Mouse (Mus musculus) forebrain, postnatal 0 days (tissue): Measurements from ENCODE around the gene Prdm2. TPM values are rescaled to one million over a fixed set of nuclear protein-coding genes. Genes with fewer than 3 reads are reported as not detected.

Experiments
- ATAC-seq: fragments of 200-750 bp; cut with Nextera tagmentation; 2 replicates; pipeline ENCODE4 v1.8.0; 2017; ENCODE audit warnings: mild to moderate bottlenecking, moderate library complexity
- DNase-seq: peaks from one replicate; pipeline ENCODE4 v3.0.0-alpha.2; 2015
- H3K27ac ChIP-seq: fragments of 300-500 bp; sonication (generic); 2 replicates; pipeline ENCODE4 v1.5.1; 2014; ENCODE audit warnings: low read depth, mild to moderate bottlenecking, antibody characterized with exemption, low read length, moderate library complexity, mixed read lengths
- H3K27me3 ChIP-seq: fragments of 300-500 bp; sonication (generic); 2 replicates; pipeline ENCODE4 v1.6.1; 2014; ENCODE audit warnings: mild to moderate bottlenecking, low read length, mixed read lengths; ENCODE audit not compliant: insufficient read depth
- H3K36me3 ChIP-seq: fragments of 300-500 bp; sonication (generic); 2 replicates; pipeline ENCODE4 v1.6.1; 2014; ENCODE audit warnings: mild to moderate bottlenecking, moderate library complexity; ENCODE audit not compliant: insufficient read depth
- H3K4me1 ChIP-seq: fragments of 300-500 bp; sonication (generic); 2 replicates; pipeline ENCODE4 v1.6.1; 2014; ENCODE audit warnings: antibody characterized with exemption; ENCODE audit not compliant: insufficient read depth
- H3K4me2 ChIP-seq: fragments of 300-500 bp; sonication (generic); 2 replicates; pipeline ENCODE4 v1.6.1; 2014; ENCODE audit warnings: low read depth, mild to moderate bottlenecking, moderate library complexity
- H3K4me3 ChIP-seq: fragments of 300-500 bp; sonication (generic); 2 replicates; pipeline ENCODE4 v1.5.1; 2014; ENCODE audit warnings: low read depth, low read length, mixed read lengths
- H3K9ac ChIP-seq: fragments of 300-500 bp; sonication (generic); 2 replicates; pipeline ENCODE4 v1.6.1; 2014; ENCODE audit warnings: mild to moderate bottlenecking
- H3K9me3 ChIP-seq: fragments of 300-500 bp; sonication (generic); 2 replicates; pipeline ENCODE4 v1.6.1; 2016; ENCODE audit warnings: low read length
- CTCF ChIP-seq: sonication (generic); IDR thresholded peaks from 2 replicates; pipeline ENCODE4 v1.5.1; 2016; ENCODE audit warnings: antibody characterized with exemption, control low read depth, low read depth
- whole genome bisulfite sequencing: fragments of 180-500 bp; shearing (Covaris S2); extraction: QIAGEN DNeasy Blood & Tissue Kit; methylation state at CpG from one replicate; pipeline ENCODE4 v1.1.7; 2014; 5-methylcytosine and 5-hydroxymethylcytosine counted together
- microRNA-seq, 2 experiments: library from miRNA; unstranded; fragments of <30 nt; microRNA quantifications; one replicate each; pipeline ENCODE4; 2016
- polyA plus RNA-seq: library from polyadenylated mRNA; unstranded; fragments of >200 nt; fragmentation: Nextera tagmentation; extraction: Ambion mirVana; gene quantifications from 2 replicates; pipeline ENCODE4 v1.2.1, GENCODE M21; 2015
- total RNA-seq: library from RNA; depleted of rRNA; stranded (reverse); fragments of >200 nt; gene quantifications from 2 replicates; pipeline ENCODE4 v1.2.3, GENCODE M21; 2014; rRNA removed

The Prdm2 gene
- total and polyA plus RNA-seq, 2 experiments from 2014 or later, result 12.1 to 23.7 TPM

DNA sequence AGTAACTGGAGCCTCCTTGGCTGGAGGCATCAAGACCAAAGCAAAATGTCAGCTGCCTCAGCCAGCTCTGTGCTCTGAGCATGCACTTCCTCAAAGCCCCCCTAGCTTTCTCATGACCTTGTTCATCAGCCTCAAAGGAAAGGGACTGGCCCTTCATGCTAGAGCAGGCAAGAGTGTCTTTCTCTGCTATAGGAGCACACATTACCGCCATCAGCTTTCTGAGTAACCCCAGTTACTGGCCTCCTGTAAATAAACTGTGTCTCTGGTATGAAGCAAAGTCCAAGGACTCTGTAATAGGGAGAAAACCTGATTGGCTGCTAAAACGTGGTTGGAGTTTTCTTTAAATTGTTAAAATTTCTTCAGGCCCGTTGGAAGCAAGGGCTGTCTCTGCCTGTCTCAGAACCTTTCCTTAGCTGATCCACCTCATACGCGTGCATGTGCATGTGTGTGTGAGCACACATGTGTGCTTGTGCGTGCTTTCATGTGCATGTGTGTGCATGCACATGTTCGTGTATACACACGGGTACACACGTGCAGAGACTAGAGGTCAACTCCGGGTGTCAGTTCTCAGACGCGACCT is 153.9 kb downstream of the Prdm2 start:
- Histone ChIP-seq H3K27ac (no peak overlapping the region), H3K4me3 (no peak overlapping the region), H3K9ac (no peak overlapping the region), H3K27me3 (no peaks in the 10 kb centered on the region), H3K9me3 (no peaks in the 10 kb centered on the region), H3K36me3 (no peaks in the 10 kb centered on the region), H3K4me1 (no peaks in the 10 kb centered on the region), H3K4me2 (no peak overlapping the region)
- no peak for TF ChIP-seq CTCF
- DNase-seq (no peak), ATAC-seq (no peak)
- 92% methylated on average over 12 of the region's 12 CpGs for WGBS

Small RNAs within 50 kb of the gene (microRNA-seq; reads per million reads assigned to microRNA genes)
- 5.0 to 5.6 reads per million in 2 experiments for gene Mir7021

Other genes starting within 250 kb of the Prdm2 start
- gene Pdpn, start 86.6 kb upstream of the Prdm2 start, total RNA-seq, result 31.5 and 36.8 TPM in 2 replicates
- 38.7 and 39.2 TPM in 2 replicates for gene Pdpn, start 86.6 kb upstream of the Prdm2 start, polyA plus RNA-seq
- 0.08 and 0.29 TPM in 2 replicates for gene Lrrc38, start 136.8 kb upstream of the Prdm2 start, total RNA-seq
- gene Lrrc38, start 136.8 kb upstream of the Prdm2 start, polyA plus RNA-seq, result 0.35 and 0.43 TPM in 2 replicates
- not detected in 2 replicates for gene Pramel1, start 181.4 kb upstream of the Prdm2 start, total RNA-seq
- not detected in 2 replicates for gene Pramel1, start 181.4 kb upstream of the Prdm2 start, polyA plus RNA-seq
- gene Pramef8, start 199.4 kb upstream of the Prdm2 start, total RNA-seq, result 38.3 and 49.5 TPM in 2 replicates
- 17.3 and 17.4 TPM in 2 replicates for gene Pramef8, start 199.4 kb upstream of the Prdm2 start, polyA plus RNA-seq
- not detected in 2 replicates for gene Oog4, start 237.3 kb upstream of the Prdm2 start, total RNA-seq
- gene Oog4, start 237.3 kb upstream of the Prdm2 start, polyA plus RNA-seq, result not detected in 2 replicates